Mouse (Mus musculus) layer of hippocampus, postnatal 10 days (tissue): ENCODE measurements around the gene Ccser2. TPM values are rescaled to one million over a fixed set of nuclear protein-coding genes. Genes with fewer than 3 reads are reported as not detected.
A peak's percentile ranks its signal among the peaks of the same experiment; 100 is the strongest.
"Not testable (repeated sequence)": the region's sequence is repeated elsewhere in the genome, so short reads cannot be mapped to it uniquely, and the experiment has no call there.

Source experiments
- DNase-seq, 2 experiments: peaks; one replicate each; pipeline ENCODE4 v3.0.0; 2021; ENCODE audit warnings: low spot score in 2 of 2
- long read RNA-seq: library from polyadenylated mRNA; stranded (forward); transcript quantifications from one replicate; pipeline ENCODE4 v2.0.0, GENCODE M21; 2023
- total RNA-seq, 2 experiments: library from RNA; stranded (reverse); gene quantifications; 2 replicates each; pipeline ENCODE4 v1.2.3; 2021

Gene Ccser2
- total RNA-seq: 100 to 1,000 TPM in 1 of 2 experiments, 10 to 100 TPM in 1; 95.5 to 103 TPM
- long read RNA-seq, full-length matches to known transcripts: 2 of 14 reads
- long read RNA-seq, partial matches to known transcripts: 3 of 14 reads
- long read RNA-seq, other reads (novel, unspliced or antisense): 9 of 14 reads

- peak; percentile 98 to 99 for DNase-seq
Measured at GRCm38 (mm10) chr14:36968628-36969147, at the start of gene Ccser2. TSS of gene Ccser2 (minus strand) at chr14:36968777.

- no peak for DNase-seq
Measured at GRCm38 (mm10) chr14:37015894-37016293, 47.3 kb upstream of the Ccser2 start.

GRCm38 (mm10) chr14:37013644-37014043 lies 45.1 kb upstream of the Ccser2 start:
- peak; percentile 17 to 25 for DNase-seq

GRCm38 (mm10) chr14:37009686-37010085 lies 41.1 kb upstream of the Ccser2 start:
- DNase-seq: no peak

- no peak for DNase-seq
Measured at GRCm38 (mm10) chr14:37006489-37006888, 37.9 kb upstream of the Ccser2 start.

- no peak for DNase-seq
Measured at GRCm38 (mm10) chr14:37005865-37006264, 37.3 kb upstream of the Ccser2 start.

- peak; percentile 16 to 34 for DNase-seq
Measured at GRCm38 (mm10) chr14:37003431-37004095, 35.0 kb upstream of the Ccser2 start.

GRCm38 (mm10) chr14:37002852-37003251 lies 34.3 kb upstream of the Ccser2 start:
- no peak for DNase-seq

- DNase-seq: not testable (repeated sequence)
Measured at GRCm38 (mm10) chr14:37000780-37001179, 32.2 kb upstream of the Ccser2 start.

GRCm38 (mm10) chr14:36989784-36990183 lies 21.2 kb upstream of the Ccser2 start:
- no peak for DNase-seq

- no peak for DNase-seq
Measured at GRCm38 (mm10) chr14:36985693-36986092, 17.1 kb upstream of the Ccser2 start.

GRCm38 (mm10) chr14:36975019-36975418 lies 6.4 kb upstream of the Ccser2 start:
- DNase-seq: no peak

GRCm38 (mm10) chr14:36971211-36971610 lies 2.6 kb upstream of the Ccser2 start:
- DNase-seq: no peak

GRCm38 (mm10) chr14:36969861-36970420 lies 1.4 kb upstream of the Ccser2 start:
- no peak for DNase-seq

- no peak for DNase-seq
Measured at GRCm38 (mm10) chr14:36968076-36968627, 425 bp downstream of the Ccser2 start.

GRCm38 (mm10) chr14:36965421-36965820 lies 3.2 kb downstream of the Ccser2 start:
- DNase-seq: no peak

GRCm38 (mm10) chr14:36962477-36962876 lies 6.1 kb downstream of the Ccser2 start:
- DNase-seq: no peak

GRCm38 (mm10) chr14:36957719-36958118 lies 10.9 kb downstream of the Ccser2 start:
- no peak for DNase-seq

- DNase-seq: no peak
Measured at GRCm38 (mm10) chr14:36957261-36957660, 11.3 kb downstream of the Ccser2 start.

- DNase-seq: no peak
Measured at GRCm38 (mm10) chr14:36956717-36957116, 11.9 kb downstream of the Ccser2 start.

GRCm38 (mm10) chr14:36952687-36953426 lies 15.7 kb downstream of the Ccser2 start:
- DNase-seq: no peak
